Mouse (Mus musculus) liver, embryonic 14.5 days (tissue): ENCODE results near the gene Taok1.

Source experiments
- CTCF ChIP-seq: IDR thresholded peaks from 2 replicates; pipeline ENCODE4 v1.5.1; 2016; ENCODE audit warnings: antibody characterized with exemption, low read depth, control low read depth
- EP300 ChIP-seq: IDR thresholded peaks from 2 replicates; pipeline ENCODE4 v1.6.1; 2016; ENCODE audit warnings: antibody characterized with exemption, low read depth

DNA sequence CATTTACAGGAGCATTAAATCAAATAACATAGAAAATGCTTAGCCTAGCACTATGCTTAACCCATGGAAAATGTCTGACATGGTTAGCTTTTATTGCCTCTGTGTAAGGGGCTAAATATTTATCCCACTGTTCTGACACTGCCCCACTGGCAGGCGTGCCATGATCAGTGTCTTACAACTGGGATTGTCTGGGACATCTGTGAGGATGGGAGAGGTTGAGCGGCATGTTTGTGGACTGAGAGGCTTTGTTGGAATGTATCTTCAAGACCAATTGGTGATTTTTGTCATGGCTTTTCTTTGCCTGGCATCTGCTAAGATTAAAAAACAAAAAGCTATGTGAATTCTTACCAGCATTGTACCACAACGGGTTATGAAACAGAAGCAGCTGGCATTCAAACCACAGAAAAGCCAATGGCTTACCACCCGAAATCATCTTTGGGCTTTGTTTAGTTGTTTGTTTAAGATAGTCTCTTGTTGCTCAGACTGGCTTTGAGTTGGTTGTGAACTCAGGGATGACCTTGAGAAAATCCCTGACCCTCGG, 7.5 kb upstream of the Taok1 start:
- TF ChIP-seq CTCF (no peak), EP300 (no peak)
